ENCODE assay signal across 36 mouse cellular contexts in the genomic region with DNA sequence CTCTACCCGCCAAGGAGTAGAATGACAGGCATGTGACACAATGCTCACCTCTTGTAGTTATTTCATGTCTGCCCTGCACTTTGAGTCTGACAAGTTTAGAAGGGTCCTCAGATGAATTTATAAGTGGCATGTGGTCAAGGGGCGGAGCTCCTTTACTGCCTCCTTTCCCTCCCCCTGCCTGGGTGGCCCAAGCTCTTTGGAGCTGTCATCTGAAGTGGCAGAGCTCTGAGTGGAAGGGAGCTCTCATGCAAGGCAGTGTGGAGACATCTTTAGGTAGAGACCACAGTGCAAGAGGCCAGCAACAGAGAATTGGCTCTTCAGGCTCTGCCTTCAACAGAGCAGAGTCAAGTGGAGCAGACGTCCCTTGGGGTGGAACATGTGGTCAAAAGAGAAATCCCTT.
"Had no signal": no experiment of that assay in that cellular context is flagged by ENCODE, and none has a peak within 500 bp of the region (broad histone marks: within the 10 kb centered on the region; RNA-seq: fewer than 3 reads in every experiment).

No protein-coding gene starts in this region.

- H3K4me1 ChIP-seq: hindbrain, embryonic 15.5 days had no signal

- DNase-seq: heart, adult 18-20 months; heart, adult 2 months; heart, postnatal 10 days; heart, postnatal 14 days; heart, postnatal 36 days; heart, postnatal 4 days; kidney, adult 11 months; kidney, adult 18-20 months; kidney, adult 2 months; kidney, adult 8-10 months; kidney, adult 9 months; kidney, postnatal 10 days; kidney, postnatal 14 days; kidney, postnatal 25 days; kidney, postnatal 36 days; kidney, postnatal 4 days; layer of hippocampus, adult 9-11 months had no signal

- H3K4me2 ChIP-seq: heart, embryonic 11.5 days; heart, embryonic 12.5 days; heart, embryonic 13.5 days; heart, embryonic 15.5 days; hindbrain, embryonic 12.5 days; hindbrain, embryonic 13.5 days; hindbrain, embryonic 14.5 days; hindbrain, embryonic 15.5 days; intestine, embryonic 15.5 days; kidney, embryonic 15.5 days had no signal

- ATAC-seq: hindbrain, embryonic 16.5 days; hindbrain, postnatal 0 days; inflammation-experienced regulatory T-cells, adult 6 months; intestine, embryonic 15.5 days; intestine, embryonic 16.5 days; intestine, postnatal 0 days had no signal

- H3K27me3 ChIP-seq: heart, embryonic 12.5 days; heart, embryonic 13.5 days; heart, embryonic 15.5 days; hindbrain, embryonic 12.5 days; hindbrain, embryonic 13.5 days; hindbrain, embryonic 15.5 days; intestine, embryonic 15.5 days had no signal

- H3K9me3 ChIP-seq: heart, embryonic 10.5 days; heart, embryonic 12.5 days; heart, embryonic 13.5 days; heart, embryonic 15.5 days; hindbrain, embryonic 10.5 days; hindbrain, embryonic 12.5 days; hindbrain, embryonic 13.5 days; hindbrain, embryonic 15.5 days; intestine, embryonic 15.5 days; kidney, embryonic 15.5 days had no signal

- H3K4me3 ChIP-seq: heart, adult 2 months; heart, embryonic 10.5 days; heart, embryonic 12.5 days; heart, embryonic 13.5 days; heart, embryonic 15.5 days; hindbrain, embryonic 10.5 days; hindbrain, embryonic 12.5 days; hindbrain, embryonic 13.5 days; hindbrain, embryonic 15.5 days; intestine, embryonic 15.5 days; kidney, embryonic 15.5 days; layer of hippocampus, adult 2 months had no signal

- H3K9ac ChIP-seq: heart, embryonic 12.5 days; heart, embryonic 13.5 days; heart, embryonic 15.5 days; hindbrain, embryonic 12.5 days; hindbrain, embryonic 13.5 days; hindbrain, embryonic 14.5 days; hindbrain, embryonic 15.5 days; intestine, embryonic 15.5 days; kidney, embryonic 15.5 days had no signal

- H3K36me3 ChIP-seq: heart, embryonic 10.5 days; heart, embryonic 12.5 days; heart, embryonic 13.5 days; heart, embryonic 15.5 days; hindbrain, embryonic 10.5 days; hindbrain, embryonic 12.5 days; hindbrain, embryonic 13.5 days; hindbrain, embryonic 15.5 days; intestine, embryonic 15.5 days; kidney, embryonic 15.5 days had no signal

- H3K27ac ChIP-seq: heart, adult 2 months; heart, embryonic 10.5 days; heart, embryonic 13.5 days; heart, embryonic 15.5 days; hindbrain, embryonic 10.5 days; hindbrain, embryonic 12.5 days; hindbrain, embryonic 13.5 days; hindbrain, embryonic 14.5 days; hindbrain, embryonic 15.5 days; hindbrain, postnatal 0 days; intestine, embryonic 15.5 days; kidney, embryonic 15.5 days; kidney, postnatal 0 days; layer of hippocampus, adult 2 months had no signal
